Mouse (Mus musculus): ENCODE results near the gene Csnk1g2.

DNA sequence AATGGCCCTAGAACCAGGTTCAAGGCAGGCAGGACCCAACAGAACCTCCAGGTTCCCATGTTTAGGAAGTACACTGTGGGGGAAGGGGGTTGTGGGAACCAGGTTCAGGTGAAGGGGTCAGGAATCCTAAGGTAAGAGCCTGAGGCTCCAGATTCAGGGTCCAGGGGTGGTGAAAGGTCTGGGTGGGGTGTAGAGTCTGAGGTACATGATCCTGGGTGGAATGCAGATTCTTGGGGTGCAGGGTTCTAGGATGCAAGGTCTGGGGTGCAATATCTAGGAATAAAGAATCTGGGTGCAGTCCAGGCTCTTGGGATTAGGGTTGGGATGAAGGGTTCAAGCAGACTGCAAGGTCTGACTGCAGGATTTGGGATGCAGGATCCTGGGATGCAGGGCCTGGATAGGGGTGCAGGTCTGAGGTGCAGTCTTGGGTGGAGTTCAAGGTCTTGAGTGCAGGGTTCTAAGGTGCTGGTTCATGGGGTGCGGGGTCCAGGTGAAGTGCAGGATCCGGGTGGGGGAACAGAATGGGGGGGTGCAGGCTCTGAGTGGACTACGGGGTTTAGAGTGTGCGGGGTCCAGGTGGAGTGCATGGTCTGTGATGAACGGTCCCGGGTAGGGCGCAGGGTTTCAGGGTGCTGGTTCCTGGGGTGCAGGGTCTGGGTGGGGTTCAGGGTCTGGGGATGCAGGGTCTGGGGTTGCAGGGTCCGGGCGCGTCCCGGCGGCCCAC is 32.9 kb downstream of the Csnk1g2 start:
- TF ChIP-seq EP300 (optimal IDR thresholded peaks at IDR 0.05) (no peak), CTCF (IDR thresholded peaks at IDR 0.05; ENCODE audit: low read depth) (no peak)
